Mouse (Mus musculus): Measurements from ENCODE around the gene Defb22. TPM values are rescaled to one million over a fixed set of nuclear protein-coding genes. Genes with fewer than 3 reads are reported as not detected.

Gene Defb22
- polyA plus RNA-seq (2012; rRNA removed), result not detected in 2 replicates

DNA sequence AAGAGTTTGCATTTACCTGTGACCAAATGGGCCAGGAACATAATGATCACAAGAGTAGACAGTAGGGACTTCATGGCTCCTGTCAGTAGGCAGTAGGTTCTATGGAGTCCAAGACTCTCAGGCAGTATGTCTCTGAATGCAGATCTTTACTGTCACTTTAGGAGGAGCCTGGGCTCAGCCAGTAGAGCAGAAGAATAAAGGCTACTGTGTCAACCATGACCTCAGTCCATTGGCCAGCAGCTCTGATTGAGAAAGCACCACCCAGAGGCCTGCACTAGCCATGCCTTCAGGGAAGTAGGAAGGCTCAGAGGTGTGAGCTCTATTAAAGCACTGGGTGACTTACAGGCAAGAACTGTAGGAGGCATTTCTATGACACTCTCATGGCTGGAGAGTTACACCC is at the start of gene Defb22:
Gene Defb22, minus strand, starts transcription at position 101 of the 400 bp plus-strand sequence.
- DNase-seq, result no peak
- TF ChIP-seq CTCF (conservative IDR thresholded peaks at IDR 0.05; ENCODE audit: insufficient read depth, insufficient read length, low read depth, low read length) (no peak), POLR2A (IDR thresholded peaks at IDR 0.05; ENCODE audit: low read depth, low read length) (no peak)
- Histone ChIP-seq H3K27me3 (replicated peaks; ENCODE audit: control insufficient read depth, insufficient read depth, low read length) (no peaks in the 10 kb centered on the region; the same call in 1 of the 2 replicates), H3K27ac (ENCODE audit: insufficient read depth, low read depth, low read length) (no peak within 1 kb of the TSS), H3K4me3 (ENCODE audit: insufficient read depth, low read depth, low read length) (no peak within 1 kb of the TSS), H3K4me1 (ENCODE audit: control insufficient read depth, insufficient read depth, low read length) (no peaks in the 10 kb centered on the region), H3K36me3 (ENCODE audit: control insufficient read depth, insufficient read depth, low read length) (no peaks in the 10 kb centered on the region)

- 50% methylated on average over 4 of the region's 4 CpGs for WGBS
- TF ChIP-seq POLR2A (IDR thresholded peaks at IDR 0.05; ENCODE audit: low read depth, low read length), result no peak
- no peak; the same call in 1 of the 2 replicates for TF ChIP-seq CTCF (conservative IDR thresholded peaks at IDR 0.05; ENCODE audit: insufficient read depth, insufficient read length, low read depth, low read length)
Measured at GRCm38 (mm10) chr2:152517981-152518380, 28.0 kb upstream of the Defb22 start, which contains the start of gene Defb28. Gene Defb28 (plus strand): TSS chr2:152518255.

DNA sequence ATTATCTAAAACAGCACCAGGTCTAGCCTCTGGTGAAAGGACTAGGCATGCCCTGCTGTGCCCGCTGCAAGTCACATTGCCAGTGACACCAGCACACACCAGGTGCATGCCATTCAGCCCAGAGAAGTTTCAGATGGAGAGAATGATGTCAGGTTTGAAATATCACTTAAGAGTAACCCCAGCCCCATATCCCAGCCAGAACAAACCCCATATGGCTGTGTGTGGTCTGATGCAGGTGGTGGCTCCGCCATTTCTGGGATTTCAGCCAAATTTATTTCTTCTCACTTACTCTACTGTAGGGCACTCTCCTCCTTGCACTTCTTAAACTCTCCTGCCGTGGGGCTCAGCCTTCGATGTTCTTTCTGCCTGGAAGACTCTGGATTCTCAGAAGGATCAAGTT is 26.1 kb upstream of the Defb22 start:
- H3K27me3 ChIP-seq (replicated peaks; ENCODE audit: control insufficient read depth, insufficient read depth, low read length), result no peaks in the 10 kb centered on the region
- DNase-seq, result no peak
- 39% methylated on average over 4 of the region's 4 CpGs for WGBS
- no peak for TF ChIP-seq CTCF (conservative IDR thresholded peaks at IDR 0.05; ENCODE audit: insufficient read depth, insufficient read length, low read depth, low read length)
- no peak for TF ChIP-seq POLR2A (IDR thresholded peaks at IDR 0.05; ENCODE audit: low read depth, low read length)
- H3K4me3 ChIP-seq (ENCODE audit: insufficient read depth, low read depth, low read length), result no peak overlapping the region
- H3K27ac ChIP-seq (ENCODE audit: insufficient read depth, low read depth, low read length), result no peak overlapping the region
- 0 out of 2 replicates have a peak, but pooled peaks cover 3% of the 10 kb centered on the region for H3K4me1 ChIP-seq (ENCODE audit: control insufficient read depth, insufficient read depth, low read length)
- H3K36me3 ChIP-seq (ENCODE audit: control insufficient read depth, insufficient read depth, low read length), result no peaks in the 10 kb centered on the region

More at GRCm38 (mm10) chr2:152517981-152518380, 28.0 kb upstream of the Defb22 start, which contains the start of gene Defb28:
- no peak within 1 kb of the TSS for H3K4me3 ChIP-seq (ENCODE audit: insufficient read depth, low read depth, low read length)
- H3K27ac ChIP-seq (ENCODE audit: insufficient read depth, low read depth, low read length), result no peak within 1 kb of the TSS
- peak; percentile 38 for DNase-seq
- 0 out of 2 replicates have a peak, but pooled peaks cover 3% of the 10 kb centered on the region for H3K4me1 ChIP-seq (ENCODE audit: control insufficient read depth, insufficient read depth, low read length)
- no peaks in the 10 kb centered on the region for H3K36me3 ChIP-seq (ENCODE audit: control insufficient read depth, insufficient read depth, low read length)
- no peaks in the 10 kb centered on the region for H3K27me3 ChIP-seq (replicated peaks; ENCODE audit: control insufficient read depth, insufficient read depth, low read length)

DNA sequence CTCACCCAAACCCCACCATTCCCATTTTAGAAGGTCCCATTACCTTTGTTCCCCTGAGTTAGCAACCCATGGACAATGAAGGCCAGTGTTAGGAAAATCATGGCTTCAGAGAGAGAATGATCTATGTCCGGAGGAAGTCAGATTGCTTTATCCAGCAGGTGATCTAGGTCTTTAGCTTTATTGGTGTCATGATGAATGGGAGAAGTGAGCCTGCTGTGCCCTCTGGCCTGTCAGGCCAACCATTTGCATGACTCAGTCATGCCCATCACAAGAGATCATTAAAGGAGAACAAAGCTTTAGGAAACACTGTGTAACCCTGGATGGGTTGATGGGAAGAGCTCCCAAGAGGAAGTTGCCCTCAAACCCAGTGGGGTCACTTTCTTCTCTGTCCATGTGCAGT is 21.7 kb upstream of the Defb22 start, which contains the start of gene Defb26:
Gene Defb26, minus strand, starts transcription at position 101 of the 400 bp plus-strand sequence.
- DNase-seq, result no peak
- WGBS, result 73% methylated on average over 1 of the region's 1 CpGs
- no peaks in the 10 kb centered on the region for H3K4me1 ChIP-seq (ENCODE audit: control insufficient read depth, insufficient read depth, low read length)
- H3K4me3 ChIP-seq (ENCODE audit: insufficient read depth, low read depth, low read length), result no peak within 1 kb of the TSS
- no peaks in the 10 kb centered on the region for H3K36me3 ChIP-seq (ENCODE audit: control insufficient read depth, insufficient read depth, low read length)
- H3K27me3 ChIP-seq (replicated peaks; ENCODE audit: control insufficient read depth, insufficient read depth, low read length), result no peaks in the 10 kb centered on the region
- no peak within 1 kb of the TSS for H3K27ac ChIP-seq (ENCODE audit: insufficient read depth, low read depth, low read length)
- TF ChIP-seq CTCF (conservative IDR thresholded peaks at IDR 0.05; ENCODE audit: insufficient read depth, insufficient read length, low read depth, low read length) (no peak), POLR2A (IDR thresholded peaks at IDR 0.05; ENCODE audit: low read depth, low read length) (no peak)

- no peak for DNase-seq
- H3K27ac ChIP-seq (ENCODE audit: insufficient read depth, low read depth, low read length), result no peak overlapping the region
- no peaks in the 10 kb centered on the region for H3K27me3 ChIP-seq (replicated peaks; ENCODE audit: control insufficient read depth, insufficient read depth, low read length)
- no peak overlapping the region for H3K4me3 ChIP-seq (ENCODE audit: insufficient read depth, low read depth, low read length)
- TF ChIP-seq CTCF (conservative IDR thresholded peaks at IDR 0.05; ENCODE audit: insufficient read depth, insufficient read length, low read depth, low read length) (no peak), POLR2A (IDR thresholded peaks at IDR 0.05; ENCODE audit: low read depth, low read length) (no peak)
- no peaks in the 10 kb centered on the region for H3K4me1 ChIP-seq (ENCODE audit: control insufficient read depth, insufficient read depth, low read length)
- 86% methylated on average over 2 of the region's 2 CpGs for WGBS
- H3K36me3 ChIP-seq (ENCODE audit: control insufficient read depth, insufficient read depth, low read length), result no peaks in the 10 kb centered on the region
Measured at GRCm38 (mm10) chr2:152503950-152504349, 14.0 kb upstream of the Defb22 start.

DNA sequence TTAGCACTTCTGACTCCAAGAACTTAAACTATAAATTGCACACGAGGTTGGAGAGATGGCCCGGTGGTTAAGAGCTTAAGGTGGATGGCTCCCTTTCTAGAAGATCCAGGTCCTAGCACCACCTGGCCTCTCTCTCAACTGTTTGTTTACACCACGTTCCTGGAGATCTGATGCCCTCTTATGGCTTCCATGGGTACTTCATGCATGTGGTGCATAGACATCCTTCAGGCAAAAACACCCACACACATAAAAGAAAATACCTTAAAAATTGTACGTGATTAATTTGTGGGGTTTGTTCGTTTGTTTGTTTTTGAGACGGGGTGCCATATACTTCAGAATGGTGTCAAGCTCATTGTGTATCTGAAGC is 10.9 kb upstream of the Defb22 start:
- Histone ChIP-seq H3K27me3 (replicated peaks; ENCODE audit: control insufficient read depth, insufficient read depth, low read length) (no peaks in the 10 kb centered on the region), H3K4me3 (ENCODE audit: insufficient read depth, low read depth, low read length) (no peak overlapping the region), H3K4me1 (ENCODE audit: control insufficient read depth, insufficient read depth, low read length) (no peaks in the 10 kb centered on the region), H3K27ac (ENCODE audit: insufficient read depth, low read depth, low read length) (no peak overlapping the region), H3K36me3 (ENCODE audit: control insufficient read depth, insufficient read depth, low read length) (no peaks in the 10 kb centered on the region)
- 81% methylated on average over 6 of the region's 6 CpGs for WGBS
- no peak for DNase-seq
- TF ChIP-seq CTCF (conservative IDR thresholded peaks at IDR 0.05; ENCODE audit: insufficient read depth, insufficient read length, low read depth, low read length) (peak; percentile 19; the same call in 1 of the 2 replicates), POLR2A (IDR thresholded peaks at IDR 0.05; ENCODE audit: low read depth, low read length) (no peak)

GRCm38 (mm10) chr2:152500204-152500862 is 10.4 kb upstream of the Defb22 start:
- TF ChIP-seq CTCF (conservative IDR thresholded peaks at IDR 0.05; ENCODE audit: insufficient read depth, insufficient read length, low read depth, low read length) (no peak), POLR2A (IDR thresholded peaks at IDR 0.05; ENCODE audit: low read depth, low read length) (no peak)
- no peaks in the 10 kb centered on the region for H3K36me3 ChIP-seq (ENCODE audit: control insufficient read depth, insufficient read depth, low read length)
- no peaks in the 10 kb centered on the region for H3K4me1 ChIP-seq (ENCODE audit: control insufficient read depth, insufficient read depth, low read length)
- no peak overlapping the region for H3K4me3 ChIP-seq (ENCODE audit: insufficient read depth, low read depth, low read length)
- 71% methylated on average over 7 of the region's 7 CpGs for WGBS
- no peak overlapping the region for H3K27ac ChIP-seq (ENCODE audit: insufficient read depth, low read depth, low read length)
- no peaks in the 10 kb centered on the region for H3K27me3 ChIP-seq (replicated peaks; ENCODE audit: control insufficient read depth, insufficient read depth, low read length)
- DNase-seq, result no peak

All from kidney, adult 2 months (tissue).